Mouse (Mus musculus) spleen, embryonic (tissue): ENCODE measurements around the gene Hilpda.

ENCODE experiments used
- CTCF ChIA-PET: fragments of 350-600 bp; sonication (Branson Sonifier 250); formaldehyde crosslinking; loops from one replicate; lab custom pipeline; 2022; lab: Charles Lee

Hilpda gene

GRCm38 (mm10) chr6:29270961-29271360, 1.3 kb upstream of the Hilpda start:
- CTCF ChIA-PET: no interaction called here

DNA sequence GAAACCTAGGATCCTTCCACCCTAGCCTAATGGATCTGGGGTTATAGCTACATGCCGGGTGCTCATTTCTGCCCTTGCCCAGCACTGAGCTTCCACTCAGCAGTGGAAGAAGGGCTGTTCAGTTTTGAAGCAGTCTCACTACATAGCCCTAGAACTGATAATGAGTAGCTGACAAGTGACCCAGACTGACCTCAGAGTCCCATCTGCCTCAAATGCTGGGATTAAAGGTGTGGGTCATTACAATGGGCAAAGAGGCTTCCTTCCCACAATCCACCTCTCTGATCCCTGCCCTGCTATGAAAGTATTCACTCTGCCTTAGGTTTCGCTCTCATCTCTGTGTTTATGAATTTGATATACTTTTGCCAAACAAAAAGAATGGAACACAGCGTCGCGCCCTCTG, 4.5 kb downstream of the Hilpda start:
- CTCF ChIA-PET: no interaction called here

DNA sequence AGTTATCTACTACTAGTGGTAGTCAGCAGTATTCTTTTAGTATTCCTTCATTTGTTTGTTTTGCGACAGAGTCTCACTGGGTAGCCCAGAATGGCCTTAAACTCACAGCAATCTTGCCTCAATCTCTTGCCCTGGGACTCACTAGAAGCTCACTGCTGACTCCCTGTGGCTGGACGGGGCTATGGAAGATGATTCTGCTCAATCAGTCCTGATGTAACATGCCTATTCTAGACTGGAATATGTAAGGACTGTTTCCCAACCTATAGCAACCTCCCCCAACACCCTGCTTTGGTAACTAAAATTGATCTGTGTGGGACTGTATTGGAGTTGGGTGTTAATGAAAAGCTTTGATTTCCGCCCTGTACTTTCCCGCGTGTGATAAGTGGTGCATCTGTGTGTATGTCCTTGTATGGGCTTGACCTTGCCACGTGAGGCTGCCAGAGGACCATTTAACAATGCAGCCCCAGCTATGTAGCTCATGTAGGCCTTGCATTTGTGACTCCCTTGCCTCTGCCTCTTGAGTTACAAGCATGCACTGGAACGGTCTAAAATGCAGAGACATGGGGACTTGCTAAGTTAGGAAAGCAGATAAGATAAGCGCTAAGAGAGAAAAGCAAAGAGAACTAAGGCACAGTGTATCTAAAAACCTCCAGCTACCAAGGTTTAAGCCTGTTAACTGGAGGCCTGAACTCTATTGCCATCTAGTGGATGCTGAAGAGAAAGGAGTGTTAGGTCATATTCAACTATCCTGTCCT, 6.4 kb downstream of the Hilpda start:
- CTCF ChIA-PET: interaction anchor here (0.5 to 1.3 kb wide), 3 partner anchors 38 to 1223 kb away, joined by 3 to 5 read pairs (median 3); no protein-coding TSS in a partner anchor

DNA sequence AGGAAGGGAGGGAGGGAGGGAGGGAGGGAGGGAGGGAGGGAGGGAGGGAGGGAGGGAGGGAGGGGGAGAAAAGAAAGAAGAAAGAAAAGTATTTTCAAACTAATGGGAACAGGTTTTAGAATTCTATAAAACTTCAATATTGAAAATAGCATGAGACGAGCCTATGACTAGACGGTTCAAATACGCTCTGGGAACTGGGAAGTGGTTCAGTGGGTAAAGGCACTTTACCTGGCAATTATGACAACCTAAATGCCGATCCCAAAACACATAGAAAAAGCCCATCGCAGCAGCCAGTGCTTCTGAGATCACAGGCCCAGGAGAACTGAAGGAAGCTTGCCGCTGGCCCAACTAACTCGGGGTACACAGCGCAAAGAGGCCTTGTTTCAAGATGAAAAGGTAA, 7.0 kb downstream of the Hilpda start, which contains the start of gene Fam71f2:
Fam71f2 (plus strand) TSS at position 301 of the 400 bp plus-strand sequence.
- CTCF ChIA-PET: interaction anchor here (0.5 kb wide), 1 partner anchor 1222 kb away, joined by 5 read pairs; no protein-coding TSS in a partner anchor

- CTCF ChIA-PET: interaction anchor here (0.6 kb wide), 1 partner anchor 72 kb away, joined by 4 read pairs; no protein-coding TSS in a partner anchor
Measured at GRCm38 (mm10) chr6:29280671-29281070, 8.4 kb downstream of the Hilpda start.

GRCm38 (mm10) chr6:29286870-29287269, 14.6 kb downstream of the Hilpda start:
- CTCF ChIA-PET: no interaction called here

- CTCF ChIA-PET: interaction anchor here (1.1 kb wide), 1 partner anchor 13 kb away, joined by 3 read pairs; no protein-coding TSS in a partner anchor
Measured at GRCm38 (mm10) chr6:29287481-29287880, 15.2 kb downstream of the Hilpda start.

DNA sequence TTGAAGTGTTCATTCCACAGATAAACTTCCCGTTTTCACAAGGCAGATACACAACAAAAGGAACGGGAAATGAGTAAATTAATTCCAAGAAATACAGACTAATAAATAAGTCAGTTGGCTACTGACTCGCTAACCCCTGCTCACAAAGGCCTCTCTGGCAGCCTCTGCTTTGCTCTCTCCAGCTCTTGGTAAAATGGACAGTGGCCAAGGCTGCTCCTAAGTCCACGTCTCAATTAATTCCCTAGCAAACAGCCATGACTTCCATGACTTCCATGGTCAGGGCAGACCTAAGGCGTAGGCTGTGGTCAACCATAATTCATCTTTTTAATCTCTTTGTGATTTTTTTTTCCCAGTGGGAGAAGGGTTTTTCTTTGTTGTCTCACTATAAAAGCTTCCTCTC, 15.7 kb downstream of the Hilpda start:
- CTCF ChIA-PET: interaction anchor here (1.1 kb wide), 1 partner anchor 13 kb away, joined by 3 read pairs; no protein-coding TSS in a partner anchor

DNA sequence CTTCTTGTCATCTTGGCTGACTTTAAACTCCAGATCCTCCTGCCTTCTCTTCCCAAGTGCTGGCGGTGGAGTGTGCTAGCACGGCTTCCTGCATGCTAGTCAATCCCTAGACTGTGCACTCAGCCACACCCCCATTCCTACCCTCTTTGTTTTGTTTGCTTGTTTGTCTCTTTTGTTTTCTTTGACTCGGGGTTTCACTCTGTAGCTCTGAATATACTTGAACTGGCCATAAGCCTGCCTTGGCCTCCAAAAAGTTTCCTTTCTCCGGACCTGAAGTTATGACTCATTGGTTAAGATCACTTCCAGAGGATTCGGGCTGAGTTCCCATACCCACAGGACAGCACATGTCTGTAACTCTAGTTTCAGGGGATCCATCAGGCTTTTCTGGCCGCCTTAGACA, 16.4 kb downstream of the Hilpda start:
- CTCF ChIA-PET: no interaction called here

GRCm38 (mm10) chr6:29299112-29299511, 26.8 kb downstream of the Hilpda start:
- CTCF ChIA-PET: interaction anchor here (0.5 kb wide), 1 partner anchor 380 kb away, joined by 12 read pairs; no protein-coding TSS in a partner anchor

- CTCF ChIA-PET: no interaction called here
Measured at GRCm38 (mm10) chr6:29303251-29303650, 31.0 kb downstream of the Hilpda start.

GRCm38 (mm10) chr6:29303726-29304125, 31.4 kb downstream of the Hilpda start:
- CTCF ChIA-PET: no interaction called here

GRCm38 (mm10) chr6:29305462-29305861, 33.2 kb downstream of the Hilpda start:
- CTCF ChIA-PET: no interaction called here

- CTCF ChIA-PET: no interaction called here
Measured at GRCm38 (mm10) chr6:29308846-29309605, 36.7 kb downstream of the Hilpda start.

GRCm38 (mm10) chr6:29313690-29314202, 41.5 kb downstream of the Hilpda start:
- CTCF ChIA-PET: no interaction called here

GRCm38 (mm10) chr6:29317286-29317685, 45.0 kb downstream of the Hilpda start:
- CTCF ChIA-PET: no interaction called here

GRCm38 (mm10) chr6:29317941-29318340, 45.7 kb downstream of the Hilpda start:
- CTCF ChIA-PET: no interaction called here

DNA sequence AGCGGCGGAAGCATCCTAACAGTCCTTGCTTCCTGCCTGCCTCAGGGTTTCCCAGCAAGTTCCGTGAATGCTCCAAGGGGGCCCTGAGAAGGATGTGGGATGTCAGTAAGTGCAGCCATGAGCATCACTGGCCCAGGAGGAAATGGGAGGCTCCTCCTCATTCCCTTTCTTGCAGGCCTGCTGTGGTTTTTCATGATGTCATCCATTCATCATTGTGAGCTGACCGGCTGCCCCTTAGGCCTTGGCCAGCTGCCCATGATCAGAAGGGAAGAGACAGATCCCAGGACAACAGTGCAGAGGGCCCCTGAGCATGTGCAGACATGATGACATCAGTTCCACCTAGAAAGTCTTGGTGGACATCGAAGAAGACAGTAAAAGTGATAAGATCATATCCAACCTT, 46.6 kb downstream of the Hilpda start, which contains the start of gene Fam71f1:
Fam71f1 (plus strand) TSS at position 262 of the 400 bp plus-strand sequence.
- CTCF ChIA-PET: no interaction called here

GRCm38 (mm10) chr6:29321586-29321985, 49.3 kb downstream of the Hilpda start:
- CTCF ChIA-PET: no interaction called here

GRCm38 (mm10) chr6:29322147-29322546, 49.9 kb downstream of the Hilpda start:
- CTCF ChIA-PET: no interaction called here

DNA sequence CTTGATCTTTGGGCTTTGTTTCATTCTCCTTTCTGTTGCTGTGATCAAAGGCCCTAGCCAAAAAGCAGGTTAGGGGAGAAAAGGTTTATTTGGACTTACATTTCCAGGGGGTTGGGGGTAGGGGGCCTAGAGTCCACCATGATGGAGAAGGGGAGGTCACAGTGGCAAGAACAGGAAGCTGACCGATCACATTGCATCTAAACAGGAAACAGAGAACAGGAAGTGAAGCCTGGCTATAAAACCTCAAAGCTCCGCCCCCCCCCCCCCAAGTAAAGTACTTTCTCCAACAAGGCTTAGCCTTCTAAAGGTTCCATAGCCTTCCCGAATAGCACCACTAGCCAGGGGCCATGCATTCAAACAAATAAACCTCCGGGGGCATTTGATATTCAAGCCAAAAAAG, 50.4 kb downstream of the Hilpda start:
- CTCF ChIA-PET: no interaction called here
